Mouse (Mus musculus) hindbrain, embryonic 10.5 days (tissue): ENCODE measurements around the gene Gm7168. TPM values are rescaled to one million over a fixed set of nuclear protein-coding genes. Genes with fewer than 3 reads are reported as not detected.
"Not testable (repeated sequence)": the region's sequence is repeated elsewhere in the genome, so short reads cannot be mapped to it uniquely, and the experiment has no call there.

Source experiments
- DNase-seq: peaks from one replicate; pipeline ENCODE4 v3.0.0-alpha.2; 2017; ENCODE audit warnings: low spot score
- H3K27ac ChIP-seq: fragments of 300-500 bp; sonication (generic); 2 replicates; pipeline ENCODE4 v1.5.1; 2016; ENCODE audit warnings: mild to moderate bottlenecking, moderate library complexity
- H3K27me3 ChIP-seq: fragments of 300-500 bp; sonication (generic); 2 replicates; pipeline ENCODE4 v1.6.1; 2016; ENCODE audit warnings: mild to moderate bottlenecking; ENCODE audit not compliant: poor library complexity, insufficient read depth, severe bottlenecking
- H3K36me3 ChIP-seq: fragments of 300-500 bp; sonication (generic); 2 replicates; pipeline ENCODE4 v1.6.1; 2016; ENCODE audit warnings: mild to moderate bottlenecking, moderate library complexity
- H3K4me1 ChIP-seq: fragments of 300-500 bp; sonication (generic); replicated peaks from 2 replicates; pipeline ENCODE4 v1.6.1; 2016; ENCODE audit warnings: mild to moderate bottlenecking
- H3K4me3 ChIP-seq: fragments of 300-500 bp; sonication (generic); 2 replicates; pipeline ENCODE4 v1.5.1; 2016; ENCODE audit warnings: mild to moderate bottlenecking, moderate library complexity
- H3K9me3 ChIP-seq: fragments of 300-500 bp; sonication (generic); 2 replicates; pipeline ENCODE4 v1.6.1; 2016; ENCODE audit warnings: mild to moderate bottlenecking, moderate library complexity
- WGBS: fragments of 180-500 bp; shearing (Covaris S2); methylation state at CpG from one replicate; pipeline ENCODE4 v1.1.7; 2016; 5-methylcytosine and 5-hydroxymethylcytosine counted together
- polyA plus RNA-seq: library from polyadenylated mRNA; unstranded; fragments of >200 nt; fragmentation: Nextera tagmentation; extraction: Ambion mirVana; gene quantifications from 2 replicates; pipeline ENCODE4 v1.2.1, GENCODE M21; 2016

Gm7168 gene
- polyA plus RNA-seq, 1 experiment from 2014 or later = not detected

DNA sequence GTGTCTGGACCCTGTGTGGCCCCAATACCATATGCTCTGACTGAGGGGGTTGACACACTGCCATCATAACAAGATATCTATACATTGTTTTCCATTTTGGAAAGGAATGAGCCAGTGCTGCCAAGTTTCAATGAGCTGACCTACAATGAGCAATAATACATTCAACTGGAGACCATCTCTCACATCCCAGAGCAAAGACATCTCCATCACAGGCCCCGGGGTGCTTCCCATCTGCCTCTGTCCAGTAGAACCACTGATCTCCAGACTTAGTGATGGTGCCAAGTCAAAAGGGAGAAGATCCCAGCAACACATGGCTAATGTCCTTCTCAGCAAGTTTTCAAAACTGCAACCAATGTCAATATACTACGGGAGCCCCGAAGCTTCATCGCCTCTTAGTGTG, 10.4 kb upstream of the Gm7168 start:
- Histone ChIP-seq H3K27me3 (no peaks in the 10 kb centered on the region), H3K4me3 (no peak overlapping the region), H3K27ac (no peak overlapping the region), H3K4me1 (no peaks in the 10 kb centered on the region), H3K9me3 (no peaks in the 10 kb centered on the region), H3K36me3 (no peaks in the 10 kb centered on the region)
- 94% methylated on average over 4 of the region's 4 CpGs for WGBS
- no peak for DNase-seq

DNA sequence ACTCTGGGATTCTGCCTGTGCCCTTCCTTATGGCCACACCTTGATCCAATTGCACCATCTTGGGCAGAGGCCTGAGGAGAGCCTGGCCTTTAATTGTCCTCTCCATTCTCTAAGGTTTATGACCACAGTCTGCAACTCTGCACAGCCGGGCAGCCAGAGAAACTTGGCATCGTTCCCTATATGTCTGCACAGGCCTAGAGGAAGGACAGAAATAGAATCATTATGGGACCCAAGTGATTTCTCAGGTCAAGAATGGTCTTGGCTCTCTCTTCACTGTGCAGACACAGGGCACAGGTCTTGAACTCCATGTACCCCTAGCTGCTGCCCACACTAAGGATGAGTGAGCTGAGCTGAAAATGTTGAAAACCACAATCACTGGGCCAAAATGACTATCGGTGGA, 9.5 kb upstream of the Gm7168 start:
- Histone ChIP-seq H3K27me3 (no peaks in the 10 kb centered on the region), H3K9me3 (no peaks in the 10 kb centered on the region), H3K4me3 (no peak overlapping the region), H3K4me1 (no peaks in the 10 kb centered on the region), H3K36me3 (no peaks in the 10 kb centered on the region), H3K27ac (no peak overlapping the region)
- DNase-seq = no peak
- WGBS = 90% methylated on average over 3 of the region's 3 CpGs

DNA sequence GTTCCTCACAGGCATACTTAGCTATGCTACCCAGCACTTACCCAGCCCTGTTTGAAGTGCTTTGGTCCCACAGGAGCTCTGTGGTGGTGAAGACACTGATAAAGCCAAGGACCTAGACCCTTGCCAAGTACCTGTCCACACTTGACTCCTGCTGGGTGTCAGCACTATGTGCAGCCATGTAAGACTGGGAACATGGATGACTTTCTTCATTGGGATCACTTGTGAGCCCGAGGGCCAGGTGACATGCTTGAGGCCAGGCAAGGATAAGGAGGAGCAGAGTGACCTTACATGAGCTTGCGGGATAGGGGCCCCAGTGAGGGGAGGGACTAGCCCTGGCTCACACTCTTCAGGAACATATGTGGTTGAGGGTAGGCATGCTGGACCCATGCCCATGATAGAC, 8.9 kb upstream of the Gm7168 start:
- not testable (repeated sequence) for H3K4me3 ChIP-seq, H3K36me3 ChIP-seq, H3K27ac ChIP-seq, H3K4me1 ChIP-seq, H3K9me3 ChIP-seq, H3K27me3 ChIP-seq, DNase-seq
- WGBS = 88% methylated on average over 2 of the region's 2 CpGs

DNA sequence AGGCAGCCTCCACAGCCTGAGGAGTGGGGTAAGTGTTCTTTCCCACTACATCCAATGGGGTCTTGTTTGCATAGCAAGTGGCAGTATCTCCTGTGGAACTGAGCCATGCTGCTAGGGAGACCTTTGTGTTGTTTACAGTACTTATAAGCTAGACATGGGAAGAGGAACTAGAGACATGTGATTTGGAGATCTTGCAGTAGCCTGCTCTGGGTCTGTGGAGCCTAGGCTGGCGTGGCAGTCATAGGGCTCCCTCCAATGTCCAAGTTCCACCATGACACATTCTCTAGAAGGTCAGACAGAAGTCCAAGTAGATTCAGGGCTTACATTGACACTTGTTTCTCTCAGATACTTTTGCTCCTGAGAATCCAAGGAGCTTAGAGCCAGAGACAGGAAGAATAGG, 7.7 kb upstream of the Gm7168 start:
- 76% methylated on average over 1 of the region's 1 CpGs for WGBS
- Histone ChIP-seq H3K4me1 (no peaks in the 10 kb centered on the region), H3K27ac (no peak overlapping the region), H3K9me3 (no peaks in the 10 kb centered on the region), H3K4me3 (no peak overlapping the region), H3K36me3 (no peaks in the 10 kb centered on the region), H3K27me3 (no peaks in the 10 kb centered on the region)
- DNase-seq = no peak

DNA sequence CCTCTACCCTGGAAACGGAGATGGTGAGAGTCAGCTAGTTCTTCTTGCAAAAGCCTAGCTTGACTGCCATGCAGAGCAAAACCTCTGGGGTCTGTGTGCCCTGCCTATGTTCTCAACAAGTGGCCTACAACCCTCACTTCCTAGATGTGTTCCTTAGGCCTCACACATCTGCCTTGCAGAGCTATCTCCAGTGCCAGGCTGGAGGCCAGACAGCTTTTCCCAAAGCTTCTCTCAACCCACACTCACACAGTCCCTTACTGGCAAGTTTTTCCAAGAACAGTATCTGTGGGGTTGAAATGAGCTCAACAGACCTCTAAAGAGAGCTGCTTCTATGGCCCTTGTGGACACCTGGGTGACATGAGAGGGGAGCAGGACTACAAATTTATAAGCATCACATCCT, 3.4 kb downstream of the Gm7168 start:
- not testable (repeated sequence) for H3K36me3 ChIP-seq, H3K9me3 ChIP-seq, DNase-seq, H3K4me1 ChIP-seq, H3K4me3 ChIP-seq, H3K27me3 ChIP-seq, H3K27ac ChIP-seq
- 79% methylated on average over 1 of the region's 1 CpGs for WGBS

DNA sequence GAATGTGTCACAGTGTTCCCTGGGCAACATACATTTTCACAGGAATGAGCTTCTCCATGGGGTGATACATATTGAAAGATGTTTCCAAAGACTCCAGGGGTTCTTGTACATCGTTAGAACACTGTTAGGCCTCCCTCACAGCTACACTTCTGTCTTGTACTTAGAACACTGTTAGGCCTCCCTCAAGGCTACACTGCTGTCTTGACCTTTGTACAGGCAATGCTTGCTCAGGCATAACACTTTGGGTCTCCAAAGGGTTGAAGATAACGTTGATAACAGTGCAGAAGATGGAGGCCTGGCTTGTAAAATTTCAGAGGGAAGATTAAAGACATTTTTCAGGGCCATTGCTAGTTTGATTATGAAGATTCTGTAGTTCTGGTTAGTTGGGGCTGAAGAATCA, 10.0 kb downstream of the Gm7168 start:
- not testable (repeated sequence) for H3K27me3 ChIP-seq, H3K4me3 ChIP-seq, H3K4me1 ChIP-seq, DNase-seq, H3K9me3 ChIP-seq, H3K27ac ChIP-seq, H3K36me3 ChIP-seq
- 74% methylated on average over 1 of the region's 2 CpGs for WGBS

DNA sequence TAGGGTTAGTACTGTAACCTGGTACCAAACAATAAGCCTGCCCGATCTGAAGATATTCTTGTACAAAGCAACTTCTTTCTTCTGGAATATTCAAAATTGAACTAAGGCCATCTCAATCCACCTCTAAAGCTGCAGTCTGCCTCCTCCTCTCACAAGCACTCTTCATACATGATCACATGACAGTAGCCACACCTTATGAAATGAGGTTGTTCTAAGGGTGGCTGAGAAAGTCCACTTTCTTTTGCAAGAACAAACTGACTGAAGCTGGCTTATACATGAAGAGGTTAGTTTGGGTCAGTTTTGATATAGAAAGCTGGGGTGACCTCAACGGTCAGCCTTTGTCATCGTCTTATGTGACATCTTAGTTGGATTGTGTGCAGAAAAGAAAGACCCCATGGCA, 14.1 kb downstream of the Gm7168 start:
- not testable (repeated sequence) for H3K27ac ChIP-seq, H3K27me3 ChIP-seq, DNase-seq, H3K36me3 ChIP-seq, H3K9me3 ChIP-seq, H3K4me1 ChIP-seq, H3K4me3 ChIP-seq
- 93% methylated on average over 3 of the region's 3 CpGs for WGBS

DNA sequence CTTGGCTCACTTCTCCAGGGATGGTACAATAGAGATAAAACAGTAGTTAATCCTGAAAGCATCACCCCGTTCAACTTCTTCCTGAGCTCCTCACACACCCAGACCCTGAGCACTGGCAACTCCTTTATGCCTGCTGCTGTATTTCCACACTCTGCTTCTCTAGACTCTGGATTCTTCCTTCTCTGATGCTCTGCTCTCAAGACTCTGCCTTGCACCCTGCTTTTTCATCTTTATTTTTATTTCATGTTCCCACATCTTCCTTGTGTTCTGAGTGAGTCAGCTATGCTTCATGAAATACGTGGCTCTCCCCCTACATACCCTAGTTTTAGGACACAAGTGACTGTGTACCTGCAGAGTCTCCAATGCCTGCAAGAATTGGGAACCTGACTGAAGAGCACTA, 16.9 kb downstream of the Gm7168 start:
- H3K36me3 ChIP-seq, DNase-seq, H3K4me1 ChIP-seq, H3K27ac ChIP-seq, H3K9me3 ChIP-seq, H3K4me3 ChIP-seq, H3K27me3 ChIP-seq: not testable (repeated sequence)
- 74% methylated on average over 1 of the region's 2 CpGs for WGBS

DNA sequence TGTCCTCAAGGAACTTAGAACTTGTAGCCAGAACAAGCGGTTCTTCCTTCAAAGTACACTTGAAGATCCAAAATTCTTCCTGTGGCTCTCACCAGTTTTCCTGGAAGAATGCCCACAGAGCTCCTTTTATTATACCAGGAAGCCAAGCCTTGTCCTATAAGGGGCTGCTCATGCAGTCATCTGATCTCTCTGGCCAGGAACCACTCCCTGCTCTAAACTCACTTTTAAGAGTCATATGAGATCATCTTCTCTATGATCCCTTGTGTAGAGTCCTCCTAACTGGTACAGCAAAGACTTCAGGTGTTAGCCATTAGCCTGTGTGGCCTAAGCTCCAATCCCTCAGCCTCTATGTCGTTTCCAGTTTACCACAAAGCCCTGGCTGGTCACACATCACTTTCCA, 21.7 kb downstream of the Gm7168 start:
- not testable (repeated sequence) for H3K4me3 ChIP-seq, H3K9me3 ChIP-seq, DNase-seq, H3K36me3 ChIP-seq, H3K27me3 ChIP-seq, H3K4me1 ChIP-seq, H3K27ac ChIP-seq
- 72% methylated on average over 1 of the region's 2 CpGs for WGBS

DNA sequence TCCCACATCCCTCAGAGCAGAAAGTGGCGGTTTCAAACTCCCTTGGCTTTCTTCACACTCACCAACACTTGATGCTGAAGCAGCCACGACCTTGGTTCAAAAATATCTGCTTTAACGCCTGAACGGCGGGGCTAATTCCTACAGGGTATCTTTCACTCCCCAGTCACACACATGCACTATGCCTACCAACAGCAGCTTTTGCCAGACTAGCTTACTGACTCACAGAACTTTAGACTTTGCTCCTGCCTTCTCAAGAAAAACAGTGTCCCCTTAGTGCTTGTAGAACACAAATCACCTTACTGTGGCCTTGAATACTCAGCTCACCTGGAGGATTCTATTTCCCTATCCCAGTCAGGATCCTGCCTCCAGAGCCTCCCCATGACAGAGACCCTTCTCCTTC, 22.6 kb downstream of the Gm7168 start:
- H3K9me3 ChIP-seq, DNase-seq, H3K4me1 ChIP-seq, H3K27me3 ChIP-seq, H3K27ac ChIP-seq, H3K4me3 ChIP-seq, H3K36me3 ChIP-seq: not testable (repeated sequence)
- WGBS = 88% methylated on average over 5 of the region's 5 CpGs

DNA sequence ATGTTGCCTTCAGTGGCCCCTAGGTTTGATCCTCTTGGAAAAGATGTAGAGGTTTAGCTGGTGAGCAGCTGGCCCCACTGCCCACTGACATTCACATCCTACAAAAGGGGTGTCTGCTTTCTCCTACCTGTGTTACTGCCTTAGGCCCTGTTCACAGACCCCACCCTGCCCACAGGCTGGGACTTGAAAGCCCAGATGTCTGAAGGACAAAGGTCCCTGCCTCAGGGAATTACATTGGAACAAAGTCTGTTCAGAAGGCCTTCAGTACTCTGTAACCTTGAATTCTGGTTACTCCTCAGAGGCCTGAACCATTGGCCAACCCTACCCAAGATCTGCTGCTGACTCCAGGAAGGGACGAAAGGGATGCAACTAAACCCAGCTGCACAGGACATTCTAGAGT, 39.5 kb downstream of the Gm7168 start:
- H3K27me3 ChIP-seq = no peaks in the 10 kb centered on the region
- no peak for DNase-seq
- 70% methylated on average over 1 of the region's 1 CpGs for WGBS

DNA sequence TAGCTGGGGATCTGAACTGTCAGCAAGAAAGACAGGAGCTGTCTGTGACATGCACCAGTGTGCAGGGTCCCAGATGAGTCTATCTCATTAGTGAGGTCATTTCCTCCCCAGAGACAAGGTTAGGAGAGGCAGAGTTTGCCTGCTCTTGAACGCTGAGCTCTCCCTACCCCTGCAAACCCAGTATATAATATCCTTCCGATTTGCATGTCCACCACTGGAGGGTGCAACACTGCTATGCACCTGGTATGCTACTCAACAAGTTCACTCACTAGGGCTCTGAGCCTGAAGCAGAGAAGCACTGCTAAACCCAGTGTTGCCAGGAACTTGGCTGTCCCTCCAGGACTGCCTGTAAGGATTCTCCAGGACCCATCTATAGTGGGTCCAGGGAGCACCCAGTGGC, 45.3 kb downstream of the Gm7168 start:
- WGBS = 58% methylated on average over 2 of the region's 2 CpGs
- not testable (repeated sequence) for H3K9me3 ChIP-seq, H3K36me3 ChIP-seq, H3K27ac ChIP-seq, H3K4me3 ChIP-seq, H3K4me1 ChIP-seq, DNase-seq, H3K27me3 ChIP-seq

More for the DNA sequence above, 39.5 kb downstream of the Gm7168 start:
- no peak overlapping the region for H3K4me3 ChIP-seq
- no peak overlapping the region for H3K27ac ChIP-seq
- H3K9me3 ChIP-seq = no peaks in the 10 kb centered on the region
- no peaks in the 10 kb centered on the region for H3K36me3 ChIP-seq
- H3K4me1 ChIP-seq = no peaks in the 10 kb centered on the region
